Mouse (Mus musculus): ENCODE data around the gene Tacr2. TPM values are rescaled to one million over a fixed set of nuclear protein-coding genes. Genes with fewer than 3 reads are reported as not detected.

Gene Tacr2
- polyA plus RNA-seq, 1 experiment: 0.76 TPM

DNA sequence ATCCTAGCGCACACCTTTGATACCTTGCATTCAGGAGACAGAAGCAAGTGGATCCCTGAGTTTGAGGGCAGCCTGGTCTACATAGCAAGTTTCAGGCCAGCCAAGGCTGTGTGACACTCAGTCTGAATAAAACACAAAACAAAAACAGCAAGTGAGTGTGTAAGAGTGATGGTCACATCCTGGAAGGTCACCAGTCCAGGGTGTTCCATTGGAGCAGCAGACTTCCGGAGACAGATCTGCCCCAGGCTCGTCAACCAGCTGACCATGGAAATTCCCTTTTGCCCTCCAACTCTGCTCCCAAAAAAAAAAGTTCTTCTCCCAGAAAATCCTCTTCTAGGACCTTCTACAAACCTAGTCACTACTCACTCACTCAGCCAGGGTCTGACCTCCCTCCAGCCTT lies 20.4 kb upstream of the Tacr2 start:
- Histone ChIP-seq H3K4me3 (replicated peaks; ENCODE audit: extremely low read depth, low read depth, low read length) (no peak overlapping the region), H3K4me1 (ENCODE audit: control insufficient read depth, insufficient read depth, low read length) (peaks cover 3% of the 10 kb centered on the region)
- 70% methylated on average over 3 of the region's 3 CpGs for WGBS
- no peak for DNase-seq
- TF ChIP-seq CTCF (IDR thresholded peaks at IDR 0.05; ENCODE audit: insufficient read depth, low read length) (no peak), POLR2A (IDR thresholded peaks at IDR 0.05; ENCODE audit: borderline replicate concordance, extremely low read depth, low read depth, low read length) (no peak)

DNA sequence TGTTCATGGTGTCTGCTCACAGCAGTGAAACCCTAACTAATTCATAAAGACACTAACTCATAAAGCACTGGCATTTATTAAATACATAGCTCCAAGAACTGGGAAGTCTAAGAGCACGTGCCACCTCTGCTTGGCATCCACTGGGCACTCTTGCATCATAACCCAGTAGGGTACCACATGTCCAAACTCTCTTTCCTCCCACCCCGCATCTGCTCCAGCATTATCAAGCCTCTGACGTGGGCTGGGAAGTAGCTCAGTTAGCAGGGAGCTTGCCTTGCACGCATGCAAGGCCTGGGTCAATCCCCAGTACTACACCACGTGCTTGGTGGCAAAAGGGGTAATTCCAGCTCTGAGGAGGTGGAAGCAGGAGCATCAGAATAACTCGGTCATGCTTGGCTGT lies 16.1 kb upstream of the Tacr2 start:
- DNase-seq: no peak
- WGBS: 93% methylated on average over 6 of the region's 6 CpGs
- Histone ChIP-seq H3K4me3 (replicated peaks; ENCODE audit: extremely low read depth, low read depth, low read length) (no peak overlapping the region), H3K4me1 (ENCODE audit: control insufficient read depth, insufficient read depth, low read length) (no peaks in the 10 kb centered on the region; the same call in 1 of the 2 replicates)
- no peak for TF ChIP-seq POLR2A (IDR thresholded peaks at IDR 0.05; ENCODE audit: borderline replicate concordance, extremely low read depth, low read depth, low read length)
- no peak for TF ChIP-seq CTCF (IDR thresholded peaks at IDR 0.05; ENCODE audit: insufficient read depth, low read length)

DNA sequence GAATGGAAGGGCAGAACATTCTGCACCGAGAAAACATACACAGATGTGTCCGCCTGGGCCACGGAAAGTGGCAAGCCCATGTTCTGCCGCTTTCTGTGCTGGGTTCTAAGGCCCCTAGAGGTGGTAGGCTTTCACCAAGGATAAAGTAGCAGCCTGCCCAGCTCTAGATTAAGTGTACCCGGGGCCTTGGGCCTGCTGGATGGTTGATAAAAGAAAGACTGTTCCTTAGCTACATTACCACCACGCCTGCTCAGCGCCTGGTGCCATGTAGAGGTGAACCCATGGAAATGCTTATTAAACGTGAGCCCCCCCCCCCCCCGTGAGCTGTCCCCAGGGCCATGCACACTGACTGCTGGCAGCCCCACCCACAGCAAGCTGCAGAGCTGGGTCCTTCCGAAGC lies 15.0 kb upstream of the Tacr2 start:
- WGBS: 80% methylated on average over 10 of the region's 10 CpGs
- TF ChIP-seq CTCF (IDR thresholded peaks at IDR 0.05; ENCODE audit: insufficient read depth, low read length) (no peak), POLR2A (IDR thresholded peaks at IDR 0.05; ENCODE audit: borderline replicate concordance, extremely low read depth, low read depth, low read length) (no peak)
- DNase-seq: no peak

DNA sequence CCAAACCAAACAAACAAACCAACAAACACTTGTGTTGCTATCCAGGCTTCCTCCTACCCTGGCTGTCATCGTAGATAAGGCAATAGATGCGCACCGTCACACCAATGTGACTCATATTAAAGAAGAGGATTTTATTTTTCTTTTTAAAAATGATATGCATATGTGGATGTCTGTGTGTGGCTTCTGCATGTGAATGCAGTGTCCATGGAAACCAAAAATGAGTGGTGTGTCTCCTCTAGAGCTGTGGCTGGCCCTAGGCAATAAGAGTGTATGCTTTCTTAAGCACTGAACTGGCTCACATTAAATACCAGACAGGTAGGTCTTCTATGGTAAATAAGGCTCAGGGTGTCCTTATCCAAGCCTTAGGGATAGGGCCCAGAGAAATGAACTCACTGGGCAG lies 13.6 kb upstream of the Tacr2 start:
- TF ChIP-seq CTCF (IDR thresholded peaks at IDR 0.05; ENCODE audit: insufficient read depth, low read length) (no peak), POLR2A (IDR thresholded peaks at IDR 0.05; ENCODE audit: borderline replicate concordance, extremely low read depth, low read depth, low read length) (no peak)
- 96% methylated on average over 3 of the region's 3 CpGs for WGBS

More for the DNA sequence above, 15.0 kb upstream of the Tacr2 start:
- Histone ChIP-seq H3K4me1 (ENCODE audit: control insufficient read depth, insufficient read depth, low read length) (no peaks in the 10 kb centered on the region; the same call in 1 of the 2 replicates), H3K4me3 (replicated peaks; ENCODE audit: extremely low read depth, low read depth, low read length) (no peak overlapping the region)

DNA sequence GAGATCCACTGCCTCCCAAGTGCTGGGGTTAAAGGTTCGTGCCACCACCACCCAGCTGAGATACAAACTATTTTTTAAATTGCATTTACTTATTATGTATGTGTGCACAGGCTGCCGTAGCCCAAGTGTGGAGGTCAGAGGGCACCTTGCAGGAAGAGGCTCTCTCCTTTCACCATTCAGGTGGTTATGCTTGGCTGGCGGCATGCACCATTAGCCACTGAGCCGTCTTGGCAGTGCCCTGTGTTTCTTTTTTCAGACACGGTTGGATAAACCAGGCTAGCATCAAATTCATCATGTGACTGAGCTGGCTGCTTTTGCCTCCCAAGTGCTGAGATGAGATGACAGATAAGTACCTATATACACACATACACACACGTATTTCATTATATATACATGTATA lies 13.0 kb upstream of the Tacr2 start:
- no peak overlapping the region for H3K4me3 ChIP-seq (replicated peaks; ENCODE audit: extremely low read depth, low read depth, low read length)
- no peaks in the 10 kb centered on the region for H3K4me1 ChIP-seq (ENCODE audit: control insufficient read depth, insufficient read depth, low read length)
- no peak for TF ChIP-seq CTCF (IDR thresholded peaks at IDR 0.05; ENCODE audit: insufficient read depth, low read length)
- no peak for DNase-seq
- WGBS: 61% methylated on average over 6 of the region's 6 CpGs

More for the DNA sequence above, 13.6 kb upstream of the Tacr2 start:
- no peak for DNase-seq
- H3K4me1 ChIP-seq (ENCODE audit: control insufficient read depth, insufficient read depth, low read length): no peaks in the 10 kb centered on the region
- no peak overlapping the region for H3K4me3 ChIP-seq (replicated peaks; ENCODE audit: extremely low read depth, low read depth, low read length)

DNA sequence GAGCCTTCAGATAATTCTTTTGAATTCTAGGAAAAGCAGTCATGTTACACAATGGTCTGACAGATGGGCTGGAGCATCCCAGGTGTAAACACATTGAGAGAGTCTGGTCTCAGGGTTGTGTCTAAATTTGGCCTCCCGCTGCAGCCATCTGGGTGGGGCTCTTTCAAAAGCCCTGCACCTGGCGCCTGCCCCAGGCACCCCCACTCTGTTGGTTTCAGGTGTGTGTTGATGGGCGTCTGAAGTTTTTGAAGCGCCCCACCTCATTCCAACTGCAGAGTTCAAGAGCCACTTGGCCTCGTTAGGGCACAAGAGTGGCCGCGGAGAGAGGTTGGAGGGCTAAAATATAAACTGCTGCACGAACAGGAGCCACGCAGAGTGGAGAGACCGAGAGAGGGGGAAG lies 9.9 kb upstream of the Tacr2 start:
- no peak for TF ChIP-seq POLR2A (IDR thresholded peaks at IDR 0.05; ENCODE audit: borderline replicate concordance, extremely low read depth, low read depth, low read length)
- no peak for TF ChIP-seq CTCF (IDR thresholded peaks at IDR 0.05; ENCODE audit: insufficient read depth, low read length)
- 49% methylated on average over 10 of the region's 10 CpGs for WGBS
- DNase-seq: peak; percentile 80
- Histone ChIP-seq H3K4me1 (ENCODE audit: control insufficient read depth, insufficient read depth, low read length) (no peaks in the 10 kb centered on the region), H3K4me3 (replicated peaks; ENCODE audit: extremely low read depth, low read depth, low read length) (no peak overlapping the region)

DNA sequence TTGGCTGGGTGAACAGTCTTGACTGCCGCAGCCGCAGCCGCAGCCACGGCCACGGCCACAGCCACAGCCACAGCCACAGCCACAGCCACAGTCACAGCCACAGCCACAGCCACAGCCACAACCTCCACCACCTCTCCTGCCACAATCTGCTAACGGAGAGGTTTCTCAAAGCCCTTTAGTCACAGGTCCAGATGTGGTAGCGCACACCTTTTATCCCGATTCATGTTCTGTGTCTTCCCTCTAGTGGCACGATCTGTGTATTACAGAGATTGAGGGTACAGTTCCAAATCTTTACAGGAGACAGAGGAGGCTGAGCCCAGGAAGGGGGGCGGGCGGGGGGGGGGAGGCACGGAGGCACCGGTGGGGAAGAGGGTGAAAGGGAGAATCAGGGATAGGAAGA lies 9.3 kb upstream of the Tacr2 start:
- no peak for DNase-seq
- TF ChIP-seq POLR2A (IDR thresholded peaks at IDR 0.05; ENCODE audit: borderline replicate concordance, extremely low read depth, low read depth, low read length) (no peak), CTCF (IDR thresholded peaks at IDR 0.05; ENCODE audit: insufficient read depth, low read length) (peak; percentile 47)
- no peaks in the 10 kb centered on the region; the same call in 1 of the 2 replicates for H3K4me1 ChIP-seq (ENCODE audit: control insufficient read depth, insufficient read depth, low read length)
- WGBS: 35% methylated on average over 12 of the region's 13 CpGs
- H3K4me3 ChIP-seq (replicated peaks; ENCODE audit: extremely low read depth, low read depth, low read length): no peak overlapping the region

DNA sequence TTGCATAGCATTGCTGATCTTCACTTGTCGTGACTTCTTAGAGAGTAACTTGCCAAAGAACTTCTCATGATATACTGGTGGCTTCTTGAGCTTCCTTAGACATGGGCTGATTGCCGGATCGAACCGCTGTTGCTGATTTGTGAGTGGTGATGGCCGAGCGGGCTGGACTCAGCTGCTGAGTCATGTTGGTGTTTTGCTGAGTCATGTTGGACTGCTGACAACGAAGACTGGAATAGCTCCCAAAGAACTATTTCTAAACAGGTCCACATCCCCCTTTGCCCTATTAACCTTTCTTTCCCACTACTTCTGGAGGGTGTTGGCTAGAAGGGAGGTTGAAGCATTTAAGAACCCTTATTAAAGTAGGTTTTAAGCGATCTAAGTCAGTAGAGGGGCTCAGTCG lies 8.2 kb upstream of the Tacr2 start:
- Histone ChIP-seq H3K4me3 (replicated peaks; ENCODE audit: extremely low read depth, low read depth, low read length) (no peak overlapping the region), H3K4me1 (ENCODE audit: control insufficient read depth, insufficient read depth, low read length) (no peaks in the 10 kb centered on the region; the same call in 1 of the 2 replicates)
- no peak for TF ChIP-seq POLR2A (IDR thresholded peaks at IDR 0.05; ENCODE audit: borderline replicate concordance, extremely low read depth, low read depth, low read length)
- DNase-seq: no peak
- WGBS: 85% methylated on average over 9 of the region's 9 CpGs

DNA sequence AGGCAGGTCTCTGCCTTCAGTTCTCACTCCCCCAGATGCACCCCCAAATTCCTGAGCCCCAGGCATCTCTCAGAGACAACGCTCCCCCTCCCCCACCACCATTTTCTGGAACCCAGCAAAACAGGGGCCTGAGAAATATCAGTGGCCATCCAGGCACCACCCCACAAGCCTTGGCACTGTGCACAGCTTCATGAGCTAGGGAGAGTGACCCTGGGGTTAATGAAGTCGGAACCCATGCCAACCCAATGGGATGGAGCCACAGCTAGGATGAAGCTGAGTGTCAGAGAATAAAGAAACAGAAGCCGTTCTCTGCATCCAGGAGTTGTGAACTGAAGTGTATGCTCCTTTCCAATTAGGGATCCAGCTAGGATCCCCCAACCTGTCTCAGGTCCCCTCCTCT lies 5.1 kb upstream of the Tacr2 start:
- WGBS: 78% methylated on average over 3 of the region's 3 CpGs
- H3K4me3 ChIP-seq (replicated peaks; ENCODE audit: extremely low read depth, low read depth, low read length): no peak overlapping the region
- TF ChIP-seq POLR2A (IDR thresholded peaks at IDR 0.05; ENCODE audit: borderline replicate concordance, extremely low read depth, low read depth, low read length): no peak
- no peak for TF ChIP-seq CTCF (IDR thresholded peaks at IDR 0.05; ENCODE audit: insufficient read depth, low read length)
- no peak for DNase-seq
- no peaks in the 10 kb centered on the region; the same call in 1 of the 2 replicates for H3K4me1 ChIP-seq (ENCODE audit: control insufficient read depth, insufficient read depth, low read length)

DNA sequence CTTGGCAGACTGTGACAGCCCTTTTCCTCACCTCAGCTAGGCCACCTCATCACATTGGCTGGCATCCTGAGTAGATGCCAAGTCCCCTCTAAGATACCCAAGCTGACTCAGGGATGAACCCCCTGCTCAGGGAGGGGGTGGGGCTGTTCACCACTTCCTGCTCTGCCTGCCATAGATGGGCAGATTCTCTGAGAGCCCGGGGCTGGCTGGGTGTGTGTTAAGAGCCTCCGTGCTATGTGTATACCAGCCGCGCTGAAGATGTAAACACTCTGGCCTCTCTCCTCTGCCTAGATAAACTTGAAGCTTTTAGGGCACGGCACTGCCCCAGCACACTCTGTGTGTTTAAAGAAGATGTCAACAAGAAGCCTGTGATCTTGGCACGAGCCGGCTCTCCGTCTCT lies 4.4 kb upstream of the Tacr2 start:
- H3K4me1 ChIP-seq (ENCODE audit: control insufficient read depth, insufficient read depth, low read length): no peaks in the 10 kb centered on the region; the same call in 1 of the 2 replicates
- 7% methylated on average over 8 of the region's 8 CpGs for WGBS
- TF ChIP-seq CTCF (IDR thresholded peaks at IDR 0.05; ENCODE audit: insufficient read depth, low read length): no peak
- no peak for TF ChIP-seq POLR2A (IDR thresholded peaks at IDR 0.05; ENCODE audit: borderline replicate concordance, extremely low read depth, low read depth, low read length)
- peak; percentile 40 for DNase-seq
- H3K4me3 ChIP-seq (replicated peaks; ENCODE audit: extremely low read depth, low read depth, low read length): no peak overlapping the region

Measured in lung, adult 2 months (tissue).